Mouse (Mus musculus): ENCODE measurements around the gene Gnb1l. TPM values are rescaled to one million over a fixed set of nuclear protein-coding genes. Genes with fewer than 3 reads are reported as not detected.
A peak's percentile ranks its signal among the peaks of the same experiment; 100 is the strongest.

Gnb1l gene
- polyA plus RNA-seq, 1 experiment, result 12.4 TPM

- no peak for DNase-seq (ENCODE audit: low read depth)
- TF ChIP-seq POLR2A (IDR thresholded peaks at IDR 0.05; ENCODE audit: borderline replicate concordance, extremely low read depth, insufficient read depth, insufficient read length, poor library complexity, severe bottlenecking), result no peak
Observed at GRCm38 (mm10) chr16:18483839-18484238, 14.7 kb upstream of the Gnb1l start.

- no peak for TF ChIP-seq POLR2A (IDR thresholded peaks at IDR 0.05; ENCODE audit: borderline replicate concordance, extremely low read depth, insufficient read depth, insufficient read length, poor library complexity, severe bottlenecking)
Observed at GRCm38 (mm10) chr16:18484386-18484785, 14.1 kb upstream of the Gnb1l start.

GRCm38 (mm10) chr16:18484794-18485435, 13.6 kb upstream of the Gnb1l start:
- DNase-seq (ENCODE audit: low read depth), result peak; percentile 69
- TF ChIP-seq CTCF (IDR thresholded peaks at IDR 0.05; ENCODE audit: borderline replicate concordance, extremely low read depth, insufficient read depth, insufficient read length) (no peak), POLR2A (IDR thresholded peaks at IDR 0.05; ENCODE audit: borderline replicate concordance, extremely low read depth, insufficient read depth, insufficient read length, poor library complexity, severe bottlenecking) (no peak)

More at GRCm38 (mm10) chr16:18484386-18484785, 14.1 kb upstream of the Gnb1l start:
- DNase-seq (ENCODE audit: low read depth), result no peak

DNA sequence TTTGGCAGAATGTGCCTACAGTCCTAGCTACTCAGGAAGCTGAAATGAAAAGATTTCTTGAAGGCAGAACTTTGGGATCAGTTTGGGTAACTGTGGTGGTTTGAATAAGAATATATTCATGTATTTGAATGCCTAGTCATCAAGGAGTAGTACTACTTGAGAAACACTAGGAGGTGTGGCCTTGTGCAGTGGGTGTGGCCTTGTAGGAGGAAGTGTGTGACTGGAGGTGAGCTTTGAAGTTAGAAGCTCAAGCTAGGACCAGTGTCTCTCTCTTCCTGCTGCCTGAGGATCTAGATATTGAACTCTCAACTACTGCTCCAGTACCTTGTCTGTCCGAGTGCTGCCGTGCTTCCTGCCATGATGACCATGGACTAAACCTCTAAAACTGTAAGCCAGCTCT, 12.4 kb upstream of the Gnb1l start:
- TF ChIP-seq POLR2A (IDR thresholded peaks at IDR 0.05; ENCODE audit: borderline replicate concordance, extremely low read depth, insufficient read depth, insufficient read length, poor library complexity, severe bottlenecking) (no peak), CTCF (IDR thresholded peaks at IDR 0.05; ENCODE audit: borderline replicate concordance, extremely low read depth, insufficient read depth, insufficient read length) (no peak)
- DNase-seq (ENCODE audit: low read depth), result no peak

DNA sequence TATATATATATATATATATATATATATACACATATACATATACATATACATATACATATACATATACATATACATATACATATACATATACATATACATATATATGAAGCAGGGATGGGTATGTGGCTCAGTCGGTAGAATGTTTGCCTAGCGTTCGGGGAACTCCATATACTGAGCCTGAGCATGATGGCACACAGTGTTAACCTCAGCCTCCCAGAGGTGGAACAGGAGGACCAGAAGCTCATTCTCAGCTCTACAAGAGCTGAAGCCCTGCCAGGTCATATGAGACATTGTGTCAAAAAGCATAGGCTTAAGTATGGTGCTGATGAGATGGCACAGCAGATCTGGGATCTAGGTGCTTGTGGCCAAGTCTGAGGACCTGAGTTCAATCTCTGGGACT, 8.2 kb upstream of the Gnb1l start:
- TF ChIP-seq CTCF (IDR thresholded peaks at IDR 0.05; ENCODE audit: borderline replicate concordance, extremely low read depth, insufficient read depth, insufficient read length) (no peak), POLR2A (IDR thresholded peaks at IDR 0.05; ENCODE audit: borderline replicate concordance, extremely low read depth, insufficient read depth, insufficient read length, poor library complexity, severe bottlenecking) (no peak)
- DNase-seq (ENCODE audit: low read depth), result no peak

DNA sequence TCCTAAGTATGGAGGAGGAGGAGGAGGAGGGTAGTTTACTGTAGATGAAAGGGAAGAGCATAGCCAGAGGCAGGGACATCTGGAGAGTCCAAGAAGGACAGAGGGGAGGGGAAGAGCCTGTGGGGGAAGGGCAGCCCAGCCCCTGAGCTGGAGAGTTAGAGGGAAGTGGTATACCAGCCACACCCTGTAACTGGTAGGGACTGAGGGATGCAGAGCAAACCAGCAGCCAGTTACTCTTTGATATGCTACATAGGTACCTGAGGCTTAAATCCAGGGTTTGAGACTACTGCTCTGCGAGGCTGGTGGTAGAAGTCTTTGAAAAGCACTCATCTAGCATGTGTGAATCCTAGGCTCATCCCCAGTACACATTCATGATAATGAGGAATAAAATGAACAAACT, 7.6 kb upstream of the Gnb1l start:
- TF ChIP-seq CTCF (IDR thresholded peaks at IDR 0.05; ENCODE audit: borderline replicate concordance, extremely low read depth, insufficient read depth, insufficient read length) (no peak), POLR2A (IDR thresholded peaks at IDR 0.05; ENCODE audit: borderline replicate concordance, extremely low read depth, insufficient read depth, insufficient read length, poor library complexity, severe bottlenecking) (no peak)
- no peak for DNase-seq (ENCODE audit: low read depth)

DNA sequence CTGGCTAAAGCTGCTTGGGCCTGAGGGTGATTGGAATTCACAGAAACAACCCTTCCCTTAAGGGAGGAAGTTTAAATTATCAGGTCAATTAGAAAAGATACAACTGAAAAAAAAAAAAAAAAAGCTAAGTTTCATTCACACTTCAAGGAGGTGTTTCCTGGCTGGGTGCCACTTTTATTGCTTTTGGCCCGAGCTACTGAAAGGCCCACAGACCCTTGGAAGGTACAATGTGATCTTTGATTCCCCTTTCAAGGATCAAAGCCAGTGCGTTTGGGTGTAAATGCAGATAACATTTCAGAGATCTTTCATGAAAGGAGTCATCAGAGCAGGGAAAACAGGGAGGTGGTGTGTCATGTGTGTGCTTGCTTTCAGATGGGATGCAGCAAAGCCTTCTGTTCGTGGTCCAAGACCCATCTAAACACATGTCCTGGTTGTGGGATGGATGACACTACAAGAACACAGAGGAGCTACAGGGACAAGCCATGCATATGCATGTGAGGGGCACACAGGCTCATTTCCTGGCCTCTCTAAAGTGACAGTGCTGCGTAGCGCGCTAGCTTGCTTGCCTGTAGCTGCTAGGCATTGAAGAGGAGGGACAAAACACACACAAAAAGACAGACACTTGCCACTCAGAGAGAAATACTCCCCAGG, 523 bp upstream of the Gnb1l start:
- no peak for DNase-seq (ENCODE audit: low read depth)
- TF ChIP-seq POLR2A (IDR thresholded peaks at IDR 0.05; ENCODE audit: borderline replicate concordance, extremely low read depth, insufficient read depth, insufficient read length, poor library complexity, severe bottlenecking), result no peak

DNA sequence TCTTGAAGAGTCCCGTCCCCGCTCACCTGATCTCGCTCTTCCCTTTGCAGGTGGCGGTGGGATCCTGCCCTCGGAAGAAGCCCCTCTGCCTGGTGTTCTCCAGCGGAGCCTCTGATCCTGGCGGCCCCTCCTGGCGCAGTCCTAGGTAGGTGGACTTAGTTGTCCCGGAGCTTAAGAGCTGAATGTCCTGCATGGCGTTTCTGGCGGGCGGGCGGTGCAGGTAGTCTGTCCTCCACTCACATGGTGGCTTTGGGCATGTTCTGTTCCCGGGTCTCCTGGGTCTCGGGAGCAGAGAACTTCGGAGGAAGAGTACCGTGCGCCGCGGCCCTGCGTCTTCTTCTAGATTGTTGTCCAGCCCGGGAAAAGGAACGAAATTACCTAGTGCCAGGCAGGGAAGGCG, 483 bp downstream of the Gnb1l start:
- TF ChIP-seq POLR2A (IDR thresholded peaks at IDR 0.05; ENCODE audit: borderline replicate concordance, extremely low read depth, insufficient read depth, insufficient read length, poor library complexity, severe bottlenecking), result no peak
- no peak for TF ChIP-seq CTCF (IDR thresholded peaks at IDR 0.05; ENCODE audit: borderline replicate concordance, extremely low read depth, insufficient read depth, insufficient read length)
- DNase-seq (ENCODE audit: low read depth), result no peak

DNA sequence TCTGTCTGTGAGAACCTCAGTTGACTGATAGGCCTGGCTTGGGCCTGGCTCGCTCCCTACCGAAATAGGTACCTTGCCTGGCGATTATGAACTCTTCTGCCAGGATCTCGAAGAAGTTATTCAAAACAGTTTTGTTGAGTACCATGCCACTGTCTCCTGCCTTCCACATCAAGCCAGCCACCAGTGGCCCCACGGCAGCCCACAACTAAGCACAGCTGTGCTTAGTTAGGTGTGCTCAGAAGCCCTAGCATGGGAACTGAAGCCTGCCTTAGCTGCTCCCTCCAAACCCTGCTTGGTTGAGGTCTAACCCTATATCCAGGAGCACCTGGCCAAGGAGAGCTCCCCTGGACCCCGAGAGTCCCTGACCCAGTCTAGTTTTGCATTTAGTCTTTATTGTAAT, 3.0 kb downstream of the Gnb1l start:
- TF ChIP-seq POLR2A (IDR thresholded peaks at IDR 0.05; ENCODE audit: borderline replicate concordance, extremely low read depth, insufficient read depth, insufficient read length, poor library complexity, severe bottlenecking) (no peak), CTCF (IDR thresholded peaks at IDR 0.05; ENCODE audit: borderline replicate concordance, extremely low read depth, insufficient read depth, insufficient read length) (no peak)
- no peak for DNase-seq (ENCODE audit: low read depth)

GRCm38 (mm10) chr16:18503566-18504342, 5.2 kb downstream of the Gnb1l start:
- TF ChIP-seq POLR2A (IDR thresholded peaks at IDR 0.05; ENCODE audit: borderline replicate concordance, extremely low read depth, insufficient read depth, insufficient read length, poor library complexity, severe bottlenecking) (no peak), CTCF (IDR thresholded peaks at IDR 0.05; ENCODE audit: borderline replicate concordance, extremely low read depth, insufficient read depth, insufficient read length) (no peak)
- DNase-seq (ENCODE audit: low read depth), result no peak

- TF ChIP-seq CTCF (IDR thresholded peaks at IDR 0.05; ENCODE audit: borderline replicate concordance, extremely low read depth, insufficient read depth, insufficient read length) (no peak), POLR2A (IDR thresholded peaks at IDR 0.05; ENCODE audit: borderline replicate concordance, extremely low read depth, insufficient read depth, insufficient read length, poor library complexity, severe bottlenecking) (no peak)
- DNase-seq (ENCODE audit: low read depth), result no peak
Observed at GRCm38 (mm10) chr16:18506524-18507199, 8.1 kb downstream of the Gnb1l start.
